Mouse (Mus musculus): ENCODE data around the gene Abcd1. TPM values are rescaled to one million over a fixed set of nuclear protein-coding genes. Genes with fewer than 3 reads are reported as not detected.

Gene Abcd1
- polyA plus RNA-seq, 1 experiment from 2014 or later: 10.4 TPM

DNA sequence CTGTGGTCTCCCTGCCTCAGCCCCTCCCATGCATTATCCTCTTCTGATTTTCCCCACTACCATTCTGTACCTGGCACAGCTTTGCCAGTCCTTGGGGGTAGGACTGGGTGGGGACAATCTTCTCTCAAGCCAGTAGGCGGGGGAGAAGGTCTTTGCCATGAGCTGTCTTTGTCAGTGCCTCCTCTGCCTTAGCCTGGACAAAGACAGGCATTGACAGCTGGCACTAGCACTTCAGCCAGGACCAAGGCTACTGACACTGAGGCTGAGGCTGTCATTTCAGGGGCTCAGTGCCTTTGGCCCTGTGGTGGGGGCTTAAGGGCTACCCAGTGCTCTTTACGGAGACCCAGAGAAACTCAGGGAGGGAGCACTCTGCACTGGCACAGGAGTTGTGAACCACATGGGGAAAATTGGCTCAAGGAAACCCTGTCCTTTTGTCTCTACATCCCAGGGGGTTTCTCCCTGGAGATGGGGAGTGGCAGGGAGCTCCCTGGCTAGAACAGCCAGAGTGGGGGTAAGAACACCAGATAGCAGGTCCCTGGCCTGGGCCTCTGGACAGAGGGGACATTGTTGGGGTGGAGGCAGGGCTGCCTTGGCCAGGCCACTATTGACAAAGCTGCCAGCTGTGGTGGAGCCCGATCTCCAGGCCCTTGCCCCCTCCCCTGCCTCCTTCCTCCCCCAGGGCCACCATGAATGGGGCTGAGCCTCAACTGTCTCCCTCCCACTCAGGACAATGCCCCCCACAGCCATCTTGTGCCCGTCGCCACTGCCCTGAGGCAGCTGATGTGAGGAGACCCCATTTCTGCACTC, 40.1 kb downstream of the Abcd1 start, which contains the start of gene Plxnb3:
TSS of gene Plxnb3 (plus strand) at position 757 of the 807 bp plus-strand sequence.
- H3K9ac ChIP-seq: no peak within 1 kb of the TSS
- no peak within 1 kb of the TSS for H3K4me3 ChIP-seq (replicated peaks)
- H3K4me1 ChIP-seq: no peaks in the 10 kb centered on the region
- H3K36me3 ChIP-seq (replicated peaks): no peaks in the 10 kb centered on the region
- no peaks in the 10 kb centered on the region for H3K9me3 ChIP-seq
- WGBS: 61% methylated on average over 5 of the region's 5 CpGs
- H3K4me2 ChIP-seq: no peak within 1 kb of the TSS
- H3K27me3 ChIP-seq: no peaks in the 10 kb centered on the region; the same call in 1 of the 2 replicates
- ATAC-seq (ENCODE audit: low FRiP score): no peak
- no peak within 1 kb of the TSS for H3K27ac ChIP-seq

DNA sequence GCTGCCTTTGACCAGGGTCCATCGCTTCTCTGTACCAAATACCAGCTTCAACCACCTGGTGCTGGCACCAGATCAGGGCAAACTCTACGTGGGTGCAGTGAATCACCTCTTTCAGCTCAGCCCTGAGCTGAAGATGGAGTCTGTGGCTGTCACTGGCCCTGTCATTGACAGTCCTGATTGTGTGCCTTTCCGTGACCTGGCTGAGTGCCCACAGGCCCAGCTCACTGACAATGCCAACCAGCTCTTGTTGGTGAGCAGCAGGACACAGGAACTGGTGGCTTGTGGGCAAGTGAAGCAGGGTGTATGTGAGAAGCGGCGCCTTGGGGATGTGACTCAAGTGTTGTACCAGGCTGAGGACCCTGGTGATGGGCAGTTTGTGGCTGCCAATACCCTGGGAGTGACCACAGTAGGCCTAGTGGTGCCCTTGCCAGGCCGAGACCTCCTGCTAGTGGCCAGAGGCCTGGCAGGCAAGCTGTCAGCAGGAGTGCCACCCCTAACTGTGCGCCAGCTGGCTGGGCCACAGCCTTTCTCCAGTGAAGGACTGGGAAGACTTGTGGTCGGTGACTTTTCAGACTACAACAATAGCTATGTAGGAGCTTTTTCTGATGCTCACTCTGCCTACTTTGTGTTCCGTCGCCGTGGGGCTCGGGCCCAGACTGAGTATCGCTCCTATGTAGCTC, 42.4 kb downstream of the Abcd1 start:
- Histone ChIP-seq H3K27ac (no peak overlapping the region), H3K4me2 (no peak overlapping the region), H3K9me3 (no peaks in the 10 kb centered on the region), H3K36me3 (replicated peaks) (no peaks in the 10 kb centered on the region), H3K27me3 (no peaks in the 10 kb centered on the region; the same call in 1 of the 2 replicates), H3K4me1 (no peaks in the 10 kb centered on the region), H3K9ac (no peak overlapping the region), H3K4me3 (replicated peaks) (no peak overlapping the region)
- ATAC-seq (ENCODE audit: low FRiP score): no peak
- WGBS: 83% methylated on average over 13 of the region's 13 CpGs

- no peaks in the 10 kb centered on the region for H3K27me3 ChIP-seq
- H3K9me3 ChIP-seq: no peaks in the 10 kb centered on the region
- no peak overlapping the region for H3K4me3 ChIP-seq (replicated peaks)
- ATAC-seq (ENCODE audit: low FRiP score): no peak
- no peaks in the 10 kb centered on the region for H3K4me1 ChIP-seq
- H3K27ac ChIP-seq: no peak overlapping the region
- no peak overlapping the region for H3K9ac ChIP-seq
- no peak overlapping the region for H3K4me2 ChIP-seq
- 57% methylated on average over 1 of the region's 1 CpGs for WGBS
- no peaks in the 10 kb centered on the region for H3K36me3 ChIP-seq (replicated peaks)
These were observed 48.9 kb downstream of the Abcd1 start for GRCm38 (mm10) chrX:73765311-73765710.

GRCm38 (mm10) chrX:73767267-73767666, 50.9 kb downstream of the Abcd1 start:
- H3K9ac ChIP-seq: no peak overlapping the region
- H3K27me3 ChIP-seq: peaks cover 7% of the 10 kb centered on the region; the same call in 1 of the 2 replicates
- no peak for ATAC-seq (ENCODE audit: low FRiP score)
- H3K4me1 ChIP-seq: no peaks in the 10 kb centered on the region
- no peaks in the 10 kb centered on the region for H3K9me3 ChIP-seq
- H3K4me3 ChIP-seq (replicated peaks): no peak overlapping the region
- 51% methylated on average over 9 of the region's 9 CpGs for WGBS
- H3K36me3 ChIP-seq (replicated peaks): no peaks in the 10 kb centered on the region
- no peak overlapping the region for H3K4me2 ChIP-seq
- H3K27ac ChIP-seq: no peak overlapping the region

GRCm38 (mm10) chrX:73774168-73774760, 57.9 kb downstream of the Abcd1 start, which contains the start of gene Srpk3:
Srpk3 (plus strand) TSS chrX:73774405.
- H3K27me3 ChIP-seq: peaks cover 7% of the 10 kb centered on the region; the same call in 1 of the 2 replicates
- no peak for ATAC-seq (ENCODE audit: low FRiP score)
- no peak within 1 kb of the TSS for H3K4me3 ChIP-seq (replicated peaks)
- WGBS: 80% methylated on average over 9 of the region's 9 CpGs
- H3K27ac ChIP-seq: no peak within 1 kb of the TSS
- H3K4me1 ChIP-seq: no peaks in the 10 kb centered on the region
- peaks cover 22% of the 10 kb centered on the region; the same call in 1 of the 2 replicates for H3K36me3 ChIP-seq (replicated peaks)
- H3K9ac ChIP-seq: no peak within 1 kb of the TSS
- H3K9me3 ChIP-seq: no peaks in the 10 kb centered on the region
- H3K4me2 ChIP-seq: no peak within 1 kb of the TSS

DNA sequence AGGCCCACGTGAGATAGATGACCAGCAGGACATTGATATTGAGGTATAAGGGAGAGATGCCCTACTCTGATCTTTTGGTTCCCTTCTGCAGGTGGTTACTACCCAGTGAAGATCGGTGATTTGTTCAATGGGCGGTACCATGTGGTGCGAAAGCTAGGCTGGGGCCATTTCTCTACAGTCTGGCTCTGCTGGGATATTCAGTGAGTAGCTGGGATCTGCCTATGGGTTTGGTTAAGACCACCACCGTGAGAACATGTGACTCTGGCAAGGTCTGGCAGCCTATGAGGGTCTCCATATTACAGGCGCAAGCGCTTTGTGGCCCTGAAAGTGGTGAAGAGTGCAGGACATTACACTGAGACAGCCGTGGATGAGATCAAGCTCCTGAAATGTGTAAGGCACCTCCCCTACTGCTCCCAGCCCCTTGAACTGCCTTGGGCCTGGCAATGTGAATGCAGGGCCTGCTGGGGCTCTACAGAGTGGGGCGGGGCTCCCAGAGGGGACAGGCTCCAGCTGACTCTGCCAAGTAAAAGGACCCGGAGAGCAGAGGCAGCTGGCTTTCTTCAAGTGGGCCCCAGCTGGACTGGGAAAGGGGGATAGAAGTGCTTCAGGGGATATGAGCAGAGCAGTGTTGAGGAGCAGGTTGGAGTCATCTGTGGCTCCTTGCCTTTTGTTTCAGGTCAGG, 58.5 kb downstream of the Abcd1 start:
- H3K9ac ChIP-seq: no peak overlapping the region
- WGBS: 70% methylated on average over 10 of the region's 10 CpGs
- no peak overlapping the region for H3K4me3 ChIP-seq (replicated peaks)
- no peaks in the 10 kb centered on the region for H3K9me3 ChIP-seq
- peaks cover 28% of the 10 kb centered on the region for H3K36me3 ChIP-seq (replicated peaks)
- ATAC-seq (ENCODE audit: low FRiP score): 0 out of 2 replicates have a peak, but pooled peaks have one; percentile 30
- no peak overlapping the region for H3K4me2 ChIP-seq
- H3K27me3 ChIP-seq: peaks cover 7% of the 10 kb centered on the region; the same call in 1 of the 2 replicates
- no peaks in the 10 kb centered on the region for H3K4me1 ChIP-seq
- H3K27ac ChIP-seq: no peak overlapping the region

DNA sequence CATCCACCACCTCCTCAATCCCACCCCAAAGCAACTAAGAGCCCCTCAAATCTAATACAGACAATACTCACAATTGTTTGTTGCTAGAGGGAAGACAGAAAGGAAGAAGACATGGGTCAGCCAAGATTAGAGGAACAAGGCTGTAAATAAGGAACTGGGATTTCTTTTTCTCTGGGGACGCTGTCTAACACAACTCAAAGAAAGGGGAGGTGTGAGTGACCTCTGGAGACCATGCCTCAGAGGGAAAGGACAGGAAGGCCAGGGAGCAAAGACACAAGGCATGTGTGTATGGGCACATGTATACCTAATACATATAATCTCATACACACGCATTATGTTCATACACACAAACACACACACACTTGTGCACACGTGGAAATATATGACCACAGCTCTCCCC, 65.8 kb downstream of the Abcd1 start:
- 92% methylated on average over 3 of the region's 3 CpGs for WGBS
- H3K4me1 ChIP-seq: peaks cover 12% of the 10 kb centered on the region
- no peak overlapping the region for H3K4me2 ChIP-seq
- H3K36me3 ChIP-seq (replicated peaks): peaks cover 41% of the 10 kb centered on the region
- H3K4me3 ChIP-seq (replicated peaks): no peak overlapping the region
- H3K27me3 ChIP-seq: no peaks in the 10 kb centered on the region
- ATAC-seq (ENCODE audit: low FRiP score): no peak
- H3K27ac ChIP-seq: no peak overlapping the region
- no peaks in the 10 kb centered on the region for H3K9me3 ChIP-seq
- no peak overlapping the region for H3K9ac ChIP-seq

DNA sequence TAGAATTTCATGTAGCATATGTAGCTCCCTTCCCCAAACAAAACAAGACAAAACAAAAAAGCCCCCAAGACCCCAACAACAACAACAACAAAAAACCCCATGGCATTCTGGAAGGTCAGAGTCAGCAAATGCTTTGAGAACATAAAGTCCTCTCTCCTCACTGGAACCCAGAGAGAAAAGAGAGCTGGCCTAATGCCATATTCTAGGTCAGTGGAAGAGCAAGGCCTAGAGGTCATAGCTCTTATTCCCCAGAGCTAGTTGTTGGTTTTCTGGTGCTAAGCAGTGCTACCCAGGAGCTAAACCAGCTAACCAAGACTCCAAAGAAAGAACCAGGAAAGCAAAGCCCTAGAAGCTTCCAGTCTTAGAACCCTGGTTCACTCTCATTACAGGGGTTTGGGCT, 69.3 kb downstream of the Abcd1 start:
- Histone ChIP-seq H3K36me3 (replicated peaks) (peaks cover 23% of the 10 kb centered on the region), H3K27me3 (no peaks in the 10 kb centered on the region), H3K9ac (peak overlapping the region; percentile 64), H3K4me1 (peaks cover 21% of the 10 kb centered on the region), H3K9me3 (no peaks in the 10 kb centered on the region), H3K4me2 (peak overlapping the region; percentile 62), H3K27ac (peak overlapping the region; percentile 86; the same call in 1 of the 2 replicates), H3K4me3 (replicated peaks) (peak overlapping the region; percentile 54)
- ATAC-seq (ENCODE audit: low FRiP score): no peak

DNA sequence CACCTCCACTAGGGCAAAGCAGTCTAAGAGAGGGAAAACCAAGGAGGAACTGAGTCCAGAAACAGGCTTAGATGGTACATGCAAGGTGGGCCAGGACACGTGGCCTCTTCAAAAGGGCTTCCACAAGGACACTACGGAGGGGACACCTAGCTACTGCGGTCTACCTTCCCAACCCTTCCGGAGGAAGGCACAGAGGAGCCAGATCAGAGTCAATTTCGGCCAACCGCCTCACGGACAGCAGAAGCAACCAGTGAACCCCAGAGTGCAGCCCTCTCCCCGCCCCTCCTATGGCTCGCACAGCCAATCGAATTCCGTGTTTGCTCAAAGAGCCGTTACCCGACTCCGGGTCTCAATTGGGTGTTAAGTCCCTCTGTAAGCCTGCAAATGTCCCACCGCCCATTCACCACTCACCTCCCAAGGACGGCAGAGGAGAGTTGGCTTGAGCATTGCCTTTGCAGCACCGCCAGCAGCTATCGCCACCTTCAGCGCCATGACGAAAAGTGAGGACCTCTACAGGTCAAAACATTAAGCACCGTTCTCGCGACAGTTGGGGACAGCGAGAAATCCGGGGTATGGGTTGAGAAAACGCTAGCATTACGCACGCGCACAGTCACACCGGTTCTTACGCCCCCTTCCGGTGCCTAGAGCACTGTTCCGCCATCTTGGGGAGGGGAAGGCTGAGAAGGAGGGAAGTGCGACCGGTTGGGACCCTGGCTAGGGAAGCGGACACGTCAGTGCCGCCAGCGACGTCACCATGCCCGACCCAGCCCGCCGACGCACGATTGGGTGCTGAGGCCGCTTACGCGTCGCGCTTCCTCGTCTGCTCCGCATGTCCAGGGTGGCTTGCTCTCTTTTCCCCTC, 70.2 kb downstream of the Abcd1 start, which contains the start of the genes Idh3g and Ssr4:
TSS of gene Idh3g (minus strand) at position 534 of the 861 bp plus-strand sequence.
TSS of gene Ssr4 (plus strand) at position 665 of the 861 bp plus-strand sequence.
- WGBS: 25% methylated on average over 52 of the region's 52 CpGs

GRCm38 (mm10) chrX:73787225-73787558, 70.8 kb downstream of the Abcd1 start:
- peak; percentile 58 for ATAC-seq (ENCODE audit: low FRiP score)
- 23% methylated on average over 20 of the region's 22 CpGs for WGBS
- Histone ChIP-seq H3K4me3 (replicated peaks) (peak overlapping the region; percentile 54), H3K4me2 (peak overlapping the region; percentile 61), H3K4me1 (peaks cover 21% of the 10 kb centered on the region), H3K9ac (peak overlapping the region; percentile 67), H3K27me3 (no peaks in the 10 kb centered on the region), H3K36me3 (replicated peaks) (peaks cover 13% of the 10 kb centered on the region), H3K9me3 (no peaks in the 10 kb centered on the region), H3K27ac (peak overlapping the region; percentile 76)

More for the DNA sequence above, 70.2 kb downstream of the Abcd1 start, which contains the start of the genes Idh3g and Ssr4:
- Histone ChIP-seq H3K9ac (peak within 1 kb of the TSS; percentile 67), H3K27ac (peak within 1 kb of the TSS; percentile 86), H3K4me2 (peak within 1 kb of the TSS; percentile 62), H3K4me3 (replicated peaks) (peak within 1 kb of the TSS; percentile 54), H3K36me3 (replicated peaks) (peaks cover 16% of the 10 kb centered on the region), H3K4me1 (peaks cover 21% of the 10 kb centered on the region), H3K9me3 (no peaks in the 10 kb centered on the region), H3K27me3 (no peaks in the 10 kb centered on the region)
- ATAC-seq (ENCODE audit: low FRiP score): peak; percentile 97

All from forebrain, embryonic 12.5 days (tissue).